Mouse (Mus musculus) urinary bladder, postnatal 4 days (tissue): ENCODE results near the gene Trim17.

Source experiments
- DNase-seq, 2 experiments: peaks; one replicate each; pipeline ENCODE4 v3.0.0; 2021 to 2022; ENCODE audit warnings: low spot score in 2 of 2

Gene Trim17

DNA sequence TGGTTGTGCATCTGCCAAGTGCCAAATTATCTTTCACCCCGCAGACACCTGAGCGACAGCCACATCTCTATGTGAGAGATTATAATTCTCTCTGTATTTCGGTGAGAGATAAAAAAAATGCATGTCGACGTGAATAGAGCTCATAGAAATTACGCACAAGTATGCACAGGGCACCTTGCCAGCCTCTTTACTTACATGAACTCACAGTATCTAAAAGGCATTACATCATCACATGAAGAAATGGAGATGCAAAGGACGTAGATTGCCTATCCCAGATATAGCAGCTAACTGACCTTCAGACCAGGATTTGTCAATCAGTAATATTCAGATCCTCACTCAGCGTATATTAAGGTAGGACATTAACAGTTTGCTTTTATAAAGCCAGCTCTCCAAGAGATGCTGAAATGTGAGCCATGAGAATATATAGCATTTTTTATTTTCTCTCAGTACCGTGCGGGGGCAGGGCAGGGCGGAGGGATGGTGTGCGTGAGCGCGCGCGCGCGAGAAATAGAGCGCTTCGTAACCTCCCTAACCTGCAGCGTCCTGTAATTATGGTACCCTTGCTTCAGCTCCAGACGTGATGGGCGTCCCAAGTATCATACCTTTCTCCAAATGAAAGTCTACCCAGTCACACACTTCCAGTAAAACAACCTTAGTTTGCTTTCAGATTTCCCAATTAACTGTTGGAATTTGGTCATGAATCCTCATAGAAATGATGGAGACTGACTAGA, 6.5 kb upstream of the Trim17 start:
- DNase-seq = no peak

DNA sequence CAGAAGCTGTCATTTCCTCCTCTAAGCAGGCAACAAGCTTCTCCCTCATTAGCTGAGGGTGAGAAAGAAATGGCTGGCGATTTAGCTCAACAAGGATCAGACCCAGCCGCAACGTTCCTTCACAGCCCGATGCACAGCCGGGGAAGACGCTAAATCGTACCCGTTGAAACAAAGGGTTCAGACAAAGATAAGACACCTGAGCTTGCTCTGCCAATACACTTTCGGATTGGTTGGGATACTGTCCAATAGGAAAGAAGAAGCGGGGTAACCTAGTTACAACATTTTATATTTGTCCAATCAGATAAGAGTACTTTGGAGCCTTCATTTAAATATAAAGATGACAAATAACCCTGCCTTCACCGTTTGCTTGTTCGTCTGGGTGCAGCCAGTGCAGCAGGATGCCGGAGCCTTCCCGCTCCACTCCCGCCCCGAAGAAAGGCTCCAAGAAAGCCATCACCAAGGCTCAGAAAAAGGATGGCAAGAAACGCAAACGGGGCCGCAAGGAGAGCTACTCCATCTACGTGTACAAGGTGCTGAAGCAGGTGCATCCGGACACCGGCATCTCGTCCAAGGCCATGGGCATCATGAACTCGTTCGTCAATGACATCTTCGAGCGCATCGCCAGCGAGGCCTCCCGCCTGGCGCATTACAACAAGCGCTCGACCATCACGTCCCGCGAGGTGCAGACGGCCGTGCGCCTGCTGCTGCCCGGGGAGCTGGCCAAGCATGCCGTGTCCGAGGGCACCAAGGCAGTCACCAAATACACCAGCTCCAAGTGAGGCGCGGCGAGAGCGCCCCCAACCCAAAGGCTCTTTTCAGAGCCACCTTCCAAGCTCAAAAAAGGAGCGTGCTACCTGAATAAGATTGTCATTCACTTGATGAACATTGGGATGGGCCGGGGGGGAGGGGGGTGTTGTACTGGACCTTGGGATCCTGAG, 5.7 kb upstream of the Trim17 start, which contains the start of gene Hist3h2ba:
Gene Hist3h2ba, plus strand, starts transcription at position 379 of the 938 bp plus-strand sequence.
- DNase-seq = no peak

DNA sequence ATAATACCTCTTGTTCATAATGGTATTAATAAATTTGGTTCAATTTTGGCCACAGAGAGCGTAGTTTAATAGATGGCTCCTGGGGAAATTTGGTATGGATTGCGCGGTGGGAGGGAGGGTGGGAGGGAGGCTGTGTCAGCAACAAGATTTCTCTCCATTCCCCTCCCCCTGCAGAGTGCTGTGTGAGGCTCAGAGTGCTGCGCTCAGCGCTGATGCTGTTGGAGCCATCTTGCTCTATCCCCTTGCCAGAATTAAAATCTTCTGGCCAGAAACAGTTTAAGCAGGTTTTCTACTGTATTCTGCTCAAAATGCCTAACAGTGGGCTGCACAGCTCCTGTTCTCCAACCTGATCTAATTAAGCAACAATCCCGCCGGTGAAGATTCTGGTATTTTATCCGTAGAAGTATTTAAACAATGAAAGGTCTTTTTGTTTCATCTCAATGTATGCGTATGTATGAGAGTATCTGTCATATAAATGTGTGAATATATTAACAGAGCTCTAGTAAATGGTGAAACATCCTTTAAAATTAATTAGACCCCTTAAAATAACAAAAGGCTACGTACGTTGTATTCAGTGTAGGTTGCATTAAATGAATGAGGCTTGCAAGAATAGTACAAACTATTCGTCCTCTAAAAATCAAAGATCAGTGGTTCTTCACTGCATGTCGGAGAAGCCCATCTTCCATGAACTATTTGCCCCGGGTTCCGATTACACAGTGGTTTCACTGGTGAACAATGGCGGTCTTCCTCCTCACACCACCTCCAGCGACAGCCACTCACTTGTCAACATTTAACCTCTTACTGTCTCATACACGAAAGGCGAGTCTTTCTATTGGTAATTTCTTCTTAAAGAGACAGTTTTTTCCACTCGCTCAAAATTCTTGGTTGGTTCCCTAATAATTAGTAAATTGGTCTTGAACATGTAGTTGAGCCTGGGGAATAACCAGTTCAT, 4.7 kb upstream of the Trim17 start:
- no peak for DNase-seq

DNA sequence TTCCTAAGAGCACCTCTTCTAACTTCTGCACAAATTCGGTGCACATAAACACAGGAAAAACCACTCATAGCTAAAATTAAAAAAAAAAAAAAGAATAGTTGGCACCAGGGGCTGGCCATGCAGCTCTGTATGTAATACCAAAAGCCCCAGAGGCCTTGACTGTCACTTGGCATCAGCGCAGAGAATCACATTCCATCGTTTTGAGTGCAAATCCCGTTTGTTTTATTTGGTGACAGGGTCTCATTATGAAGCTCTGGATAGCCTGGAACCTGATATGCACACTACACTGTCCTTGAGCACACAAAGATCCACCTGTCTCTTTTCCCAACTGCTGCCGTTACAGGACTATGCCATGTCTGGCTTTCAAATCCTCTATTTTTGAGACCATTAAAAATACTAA, 3.3 kb upstream of the Trim17 start:
- DNase-seq = no peak

DNA sequence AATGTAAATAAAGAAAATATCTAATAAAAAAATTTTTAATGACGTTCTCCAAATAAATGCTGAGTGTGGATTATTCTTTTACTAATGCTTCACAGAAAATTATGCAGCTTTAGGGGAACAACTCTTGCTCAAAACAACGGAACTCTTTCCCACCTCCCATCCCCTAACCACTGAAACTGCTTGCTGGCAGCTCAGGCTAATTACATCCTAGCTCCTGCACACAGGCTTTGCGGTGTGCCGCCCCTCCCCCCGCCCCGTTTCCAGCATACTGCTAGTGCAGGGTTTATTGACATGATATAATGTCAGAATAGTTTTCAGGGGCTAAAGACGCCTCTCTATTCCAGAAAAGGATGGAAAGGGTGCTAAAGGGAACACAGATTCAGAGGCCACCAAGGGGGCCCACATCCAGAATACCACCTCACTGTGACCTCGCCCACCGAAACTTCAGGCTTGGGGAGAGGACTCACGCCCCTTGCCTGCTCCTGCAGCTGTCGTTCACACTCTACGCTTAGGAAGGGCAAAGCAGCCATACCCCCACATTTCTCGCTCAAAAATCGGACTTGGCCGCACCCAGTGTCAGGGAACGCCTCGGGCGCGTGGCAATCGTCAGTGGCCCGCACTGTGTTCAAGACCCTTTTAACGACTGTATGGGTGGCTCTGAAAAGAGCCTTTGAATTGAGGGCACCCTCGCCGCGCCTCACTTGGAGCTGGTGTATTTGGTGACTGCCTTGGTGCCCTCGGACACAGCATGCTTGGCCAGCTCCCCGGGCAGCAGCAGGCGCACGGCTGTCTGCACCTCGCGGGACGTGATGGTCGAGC, 925 bp upstream of the Trim17 start:
- no peak for DNase-seq

DNA sequence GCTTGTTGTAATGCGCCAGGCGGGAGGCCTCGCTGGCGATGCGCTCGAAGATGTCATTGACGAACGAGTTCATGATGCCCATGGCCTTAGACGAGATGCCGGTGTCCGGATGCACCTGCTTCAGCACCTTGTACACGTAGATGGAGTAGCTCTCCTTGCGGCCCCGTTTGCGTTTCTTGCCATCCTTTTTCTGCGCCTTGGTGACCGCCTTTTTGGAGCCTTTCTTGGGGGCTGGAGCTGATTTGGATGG, 390 bp upstream of the Trim17 start:
- peak in 1 of 2 experiments; percentile 30 for DNase-seq

DNA sequence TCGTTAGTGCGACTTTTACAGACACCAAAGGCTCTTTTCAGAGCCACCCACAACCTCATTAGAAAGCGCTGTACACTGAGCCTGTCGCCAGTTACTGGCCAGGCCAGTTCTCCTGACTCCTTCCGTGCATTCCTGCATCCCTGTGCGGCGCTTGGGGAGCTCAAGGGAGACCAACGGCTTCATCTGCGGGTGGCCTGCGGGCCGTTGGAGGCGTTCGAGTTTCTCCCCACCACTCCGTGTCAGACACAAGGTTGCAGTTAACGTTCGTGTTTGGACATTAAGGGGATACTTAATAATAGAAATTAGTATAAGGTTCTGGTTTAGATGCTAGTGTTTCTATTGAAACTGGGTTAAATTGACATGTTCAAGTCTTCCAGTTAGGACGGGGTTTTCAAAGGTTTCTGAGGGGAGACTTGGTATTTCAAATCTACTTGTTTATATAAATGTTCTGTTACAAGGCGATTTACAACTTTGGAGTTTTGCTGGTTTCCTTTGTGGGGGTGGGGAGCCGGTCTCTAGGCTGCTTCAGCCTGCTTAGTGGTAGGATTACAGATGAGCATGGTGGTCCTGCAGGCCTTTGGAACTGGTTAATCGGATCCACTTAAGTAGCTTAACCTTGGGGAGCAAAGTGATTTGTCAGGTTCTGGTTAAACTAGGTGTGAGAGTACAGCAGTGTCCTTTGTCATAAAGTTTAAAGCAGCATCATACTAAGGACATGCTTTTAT, 820 bp downstream of the Trim17 start:
- DNase-seq = no peak

DNA sequence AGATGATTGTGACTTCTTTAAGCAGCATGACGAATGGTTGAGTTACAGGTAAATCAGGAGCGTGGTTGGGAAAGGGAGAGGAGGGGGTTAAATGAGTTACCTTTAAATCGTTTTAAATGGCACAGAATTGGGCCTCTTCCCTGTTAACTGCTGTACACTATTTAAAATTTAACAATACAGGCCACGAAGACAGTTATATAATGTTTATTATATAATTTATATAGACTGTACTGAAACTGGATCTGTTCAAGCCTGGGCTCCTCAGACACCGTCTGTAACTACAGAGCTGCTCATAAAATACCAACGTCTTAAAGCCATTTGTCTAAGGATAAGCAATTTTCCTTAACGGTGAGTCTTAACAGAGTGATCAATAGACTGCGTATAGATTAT, 1.4 kb downstream of the Trim17 start:
- no peak for DNase-seq

DNA sequence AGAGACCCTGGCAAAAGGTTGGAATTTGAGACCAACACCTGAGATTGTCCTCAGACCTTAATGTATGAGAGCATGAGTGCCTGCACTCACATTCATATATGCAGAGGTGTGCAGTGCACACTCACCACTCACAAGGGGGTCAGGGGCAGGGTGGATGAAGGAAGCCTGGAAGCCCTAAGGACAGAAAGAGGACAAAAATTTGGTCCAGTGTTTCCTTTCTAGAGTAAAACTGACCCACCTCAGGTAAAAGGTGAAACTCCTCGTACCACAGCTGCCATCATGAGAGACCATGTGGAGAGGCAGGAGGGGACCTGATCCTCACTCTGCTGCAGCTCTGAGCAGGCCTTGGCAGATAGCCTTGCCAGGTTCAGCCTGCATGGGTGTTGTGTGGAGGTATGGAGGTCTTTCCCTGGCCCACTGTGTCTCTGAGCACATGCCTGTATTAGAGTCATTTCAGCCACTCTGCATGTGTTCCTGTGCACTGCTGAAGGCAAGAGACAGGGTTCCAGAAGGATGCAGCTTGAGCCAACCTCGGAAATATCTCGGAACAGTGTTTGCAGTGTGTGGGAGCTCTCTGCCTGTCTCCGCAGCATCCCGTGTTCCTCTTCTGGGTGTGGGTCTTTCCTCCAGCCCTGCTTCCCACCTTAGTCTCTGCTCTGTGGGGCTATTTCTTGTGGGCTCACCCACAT, 2.9 kb downstream of the Trim17 start:
- DNase-seq = no peak

DNA sequence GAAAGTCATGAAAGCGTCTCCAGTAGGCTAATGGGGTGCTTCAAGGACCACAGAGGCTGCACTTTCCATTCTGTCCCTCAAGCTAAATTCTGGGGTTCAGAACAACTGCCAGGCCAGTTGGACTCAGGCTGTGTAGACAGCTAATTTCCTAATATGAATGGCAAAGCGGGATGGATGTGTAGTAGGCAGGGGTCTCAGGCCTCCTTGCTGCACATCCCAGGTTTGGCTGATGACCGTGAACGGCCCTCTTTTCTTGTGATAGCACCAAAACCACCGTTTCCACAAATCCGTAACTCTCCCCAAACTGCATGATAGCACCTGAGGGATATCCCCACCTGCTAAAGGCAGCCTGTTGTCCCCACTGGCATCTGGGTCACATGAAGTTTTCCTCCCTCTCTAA, 4.1 kb downstream of the Trim17 start:
- DNase-seq = no peak

DNA sequence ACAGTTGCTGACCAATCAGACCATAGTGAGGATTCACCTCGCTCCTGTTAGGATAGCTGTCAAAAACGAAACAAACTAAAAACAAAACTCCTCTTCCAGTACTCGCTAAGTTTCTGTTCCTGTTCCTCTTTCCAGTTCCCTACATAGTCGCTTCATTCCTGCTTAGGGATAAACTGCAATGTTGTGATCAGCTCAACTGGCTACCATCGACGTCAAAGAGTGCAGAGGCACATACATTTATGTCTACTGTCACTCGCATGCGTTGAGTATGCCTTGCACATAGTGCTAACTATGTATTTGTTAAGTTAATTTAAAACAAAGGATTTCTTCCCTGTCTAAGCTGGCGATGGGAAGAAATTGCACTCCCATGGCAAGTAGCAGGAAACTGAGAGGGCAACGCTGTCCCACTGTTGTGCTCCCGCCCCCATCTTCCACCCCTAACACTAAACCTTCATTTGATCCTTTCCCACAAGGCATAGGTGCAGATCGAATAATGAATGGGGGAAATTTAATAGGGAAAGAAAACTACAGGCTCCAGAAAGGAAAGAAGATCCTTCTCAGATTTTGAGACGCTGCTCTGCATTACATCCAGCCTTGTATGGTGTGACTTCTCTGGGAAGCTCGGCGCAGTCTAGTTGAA, 4.8 kb downstream of the Trim17 start:
- no peak for DNase-seq

DNA sequence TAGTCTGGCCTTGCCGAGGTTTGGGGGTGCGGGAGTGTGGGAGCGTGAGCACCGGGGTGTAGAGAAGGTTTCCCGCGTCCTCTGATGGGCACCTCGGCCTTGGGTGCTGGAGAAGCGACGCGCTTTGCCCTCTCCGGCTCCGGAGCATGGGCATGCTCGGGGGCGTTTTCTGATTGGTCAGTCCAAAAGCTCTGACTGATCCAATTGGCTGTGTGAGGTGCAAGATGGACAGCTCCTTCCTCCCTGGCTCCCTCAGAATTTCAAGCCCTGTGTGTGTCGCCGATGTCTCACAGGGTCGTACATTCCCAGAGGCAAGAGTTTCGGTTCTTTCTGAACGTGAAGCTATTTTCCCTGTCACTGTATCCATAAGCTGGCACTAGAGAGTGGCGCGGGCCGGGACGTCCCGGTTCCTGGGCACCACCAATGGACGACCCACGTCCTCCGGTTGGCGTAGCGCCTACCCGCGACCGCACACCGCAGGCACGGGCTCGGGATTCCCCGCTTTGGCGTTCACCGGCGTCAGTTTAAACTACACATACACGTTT, 5.5 kb downstream of the Trim17 start:
- DNase-seq = peak in 1 of 2 experiments; percentile 60

DNA sequence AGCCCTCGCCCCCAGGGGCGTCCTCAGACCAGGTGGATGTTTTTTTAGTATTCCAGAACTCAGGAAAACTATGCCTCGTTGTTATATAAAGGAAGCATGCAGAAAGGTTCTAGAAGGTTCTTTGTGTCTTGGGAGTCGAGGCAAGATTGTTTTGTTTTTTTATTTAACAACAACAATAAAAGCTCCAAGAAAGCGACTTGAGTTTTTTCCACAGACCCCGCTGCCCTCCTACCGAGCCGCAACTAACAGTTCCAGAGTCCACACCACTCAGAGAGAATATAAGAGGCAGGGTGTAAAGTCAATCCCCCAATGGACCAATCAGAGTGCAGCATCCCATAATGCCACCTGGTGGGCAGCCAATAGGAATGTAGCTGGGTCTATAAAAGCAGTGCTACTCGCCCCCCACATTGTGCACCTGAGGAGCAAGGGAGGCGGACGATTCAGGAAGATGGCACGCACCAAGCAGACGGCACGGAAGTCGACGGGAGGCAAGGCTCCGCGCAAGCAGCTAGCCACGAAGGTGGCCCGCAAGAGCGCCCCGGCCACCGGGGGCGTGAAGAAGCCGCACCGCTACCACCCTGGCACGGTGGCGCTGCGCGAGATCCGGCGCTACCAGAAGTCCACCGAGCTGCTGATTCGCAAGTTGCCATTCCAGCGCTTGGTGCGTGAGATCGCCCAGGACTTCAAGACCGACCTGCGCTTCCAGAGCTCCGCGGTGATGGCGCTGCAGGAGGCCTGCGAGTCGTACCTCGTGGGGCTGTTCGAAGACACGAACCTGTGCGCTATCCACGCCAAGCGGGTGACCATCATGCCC, 7.1 kb downstream of the Trim17 start:
- DNase-seq = no peak

DNA sequence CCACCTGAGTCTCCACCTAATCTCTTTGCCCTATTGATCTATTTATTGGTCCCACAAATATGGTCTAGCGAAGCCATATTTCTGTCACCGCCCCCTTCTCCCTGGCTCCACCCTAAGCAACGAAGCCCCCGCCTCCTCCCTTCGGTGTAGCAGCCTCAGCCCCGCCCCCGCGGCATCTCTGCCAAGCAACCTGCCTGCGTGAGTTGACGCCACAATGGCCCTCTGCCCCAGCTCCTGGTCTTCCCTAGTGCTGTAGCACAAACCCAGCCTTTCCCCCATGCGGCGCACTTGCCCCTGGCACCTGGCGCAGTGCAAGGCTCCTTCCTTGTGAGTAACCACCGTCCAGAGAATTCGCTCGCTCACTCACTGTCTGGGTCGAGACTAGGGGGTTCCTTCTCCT, 9.1 kb downstream of the Trim17 start:
- no peak for DNase-seq

DNA sequence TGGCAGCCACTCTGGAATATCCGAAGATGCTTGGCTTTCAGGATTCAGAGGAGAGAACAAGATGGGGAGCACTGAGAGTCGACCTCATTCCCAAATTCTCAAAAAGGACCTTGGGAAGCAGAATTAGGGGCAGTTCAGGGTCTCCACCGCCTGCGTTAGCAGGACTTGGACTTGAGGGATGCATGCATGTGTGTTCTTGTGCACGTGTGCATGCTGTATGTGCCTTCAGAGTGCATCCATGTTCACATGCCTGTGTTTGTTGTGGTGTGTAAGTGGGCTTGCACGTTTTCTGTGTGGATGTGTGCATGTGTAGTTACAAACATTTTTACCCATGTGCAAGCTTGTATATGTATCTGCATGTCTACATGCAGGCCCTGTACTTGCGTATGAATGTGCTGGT, 9.7 kb downstream of the Trim17 start:
- no peak for DNase-seq

DNA sequence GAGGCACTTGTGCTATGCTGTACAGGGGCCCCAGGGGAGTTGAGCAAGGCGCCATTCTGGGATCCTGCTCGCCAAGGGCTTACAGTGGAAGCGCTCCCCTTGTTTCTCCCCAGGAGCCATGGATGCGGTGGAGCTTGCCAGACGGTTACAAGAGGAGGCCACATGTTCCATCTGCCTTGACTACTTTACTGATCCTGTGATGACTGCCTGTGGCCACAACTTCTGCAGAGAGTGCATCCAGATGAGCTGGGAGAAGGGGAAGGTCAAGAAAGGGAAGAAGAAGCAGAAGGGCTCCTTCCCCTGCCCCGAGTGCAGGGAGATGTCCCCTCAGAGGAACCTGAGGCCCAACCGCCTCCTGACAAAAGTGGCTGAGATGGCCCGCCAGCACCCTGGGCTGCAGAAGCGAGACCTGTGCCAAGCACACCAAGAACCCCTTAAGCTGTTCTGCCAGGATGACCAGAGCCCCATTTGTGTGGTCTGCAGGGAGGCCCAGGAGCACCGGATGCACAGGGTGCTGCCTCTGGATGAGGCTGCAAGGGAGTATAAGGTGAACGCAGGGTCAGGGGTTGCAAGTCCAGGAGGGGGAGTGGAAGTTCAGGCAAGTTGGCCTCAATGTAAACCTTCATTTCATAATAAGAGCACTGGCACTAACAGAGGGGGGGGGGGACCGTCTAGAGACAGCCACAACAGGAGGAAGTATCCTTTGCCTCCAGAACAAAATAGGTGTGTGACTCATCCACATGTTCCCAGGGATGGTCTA, 10.7 kb downstream of the Trim17 start:
- DNase-seq = peak in 1 of 2 experiments; percentile 55

DNA sequence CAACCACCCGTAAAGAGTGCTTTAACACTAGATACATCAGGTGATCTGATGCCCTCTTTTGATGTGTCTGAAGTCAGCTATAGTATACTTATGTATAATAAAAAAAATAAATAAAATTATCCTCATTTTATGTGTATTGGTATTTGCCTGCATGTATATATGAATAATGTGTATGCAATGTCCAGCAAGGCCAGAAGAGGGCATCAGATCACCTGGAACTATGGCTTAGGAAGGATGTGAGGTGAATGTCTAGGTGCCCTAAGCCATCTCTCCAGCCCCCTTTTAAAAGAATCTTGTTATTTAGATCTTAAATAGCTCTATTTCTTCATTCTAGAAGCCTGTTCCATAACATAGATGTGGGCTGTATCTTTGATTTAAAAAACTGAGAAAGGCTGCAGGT, 12.9 kb downstream of the Trim17 start:
- DNase-seq = no peak

DNA sequence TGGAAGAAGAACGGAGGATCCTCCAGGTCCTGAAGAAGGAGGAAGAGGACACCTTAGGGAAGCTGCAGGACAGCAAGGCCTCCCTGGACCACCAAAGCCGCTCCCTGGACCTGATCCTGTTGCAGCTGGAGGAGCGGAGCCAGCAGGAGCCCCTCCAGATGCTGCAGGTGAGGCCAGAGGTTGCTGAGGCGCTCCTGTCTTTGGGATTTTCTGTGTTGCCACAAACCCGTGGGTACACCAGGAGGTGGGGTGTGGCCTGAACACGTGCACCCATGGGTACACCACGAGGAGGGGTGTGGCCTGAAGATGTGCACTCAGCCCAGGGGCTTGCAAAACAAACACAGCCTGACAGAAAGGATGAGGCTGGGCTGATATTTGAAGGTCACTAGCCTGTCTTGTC, 14.1 kb downstream of the Trim17 start:
- DNase-seq = no peak
